Mouse (Mus musculus) heart, adult 18-20 months (tissue): ENCODE measurements at regions not wholly inside any gene's neighbourhood (a gene's known extent, or its start where the extent isn't known, plus 50 kb on each side); places are given as distances from the start of the nearest gene placed in this dataset.
"Not testable (repeated sequence)": the region's sequence is repeated elsewhere in the genome, so short reads cannot be mapped to it uniquely, and the experiment has no call there.

Source experiments
- DNase-seq, 2 experiments: peaks; one replicate each; pipeline ENCODE4 v3.0.0; 2021 to 2022; ENCODE audit warnings: mixed read lengths in 1 of 2

GRCm38 (mm10) chr9:17987606-17988005 is 304.3 kb upstream of the Chordc1 start:
- DNase-seq: peak in 1 of 2 experiments; percentile 23

- no peak for DNase-seq
These were observed 289.4 kb upstream of the Chordc1 start for GRCm38 (mm10) chr9:18002557-18002956.

- DNase-seq: no peak
These were observed 250.6 kb upstream of the Chordc1 start for GRCm38 (mm10) chr9:18041346-18041745.

GRCm38 (mm10) chr9:18042636-18043035 is 249.3 kb upstream of the Chordc1 start:
- DNase-seq: not testable (repeated sequence)

- DNase-seq: no peak
These were observed 215.0 kb upstream of the Chordc1 start for GRCm38 (mm10) chr9:18076942-18077341.

- DNase-seq: not testable (repeated sequence)
These were observed 213.5 kb upstream of the Chordc1 start for GRCm38 (mm10) chr9:18078446-18078845.

- DNase-seq: not testable (repeated sequence)
These were observed 212.8 kb upstream of the Chordc1 start for GRCm38 (mm10) chr9:18079120-18079519.
